Mouse (Mus musculus): ENCODE measurements around the gene Apbb2.

The Apbb2 gene

DNA sequence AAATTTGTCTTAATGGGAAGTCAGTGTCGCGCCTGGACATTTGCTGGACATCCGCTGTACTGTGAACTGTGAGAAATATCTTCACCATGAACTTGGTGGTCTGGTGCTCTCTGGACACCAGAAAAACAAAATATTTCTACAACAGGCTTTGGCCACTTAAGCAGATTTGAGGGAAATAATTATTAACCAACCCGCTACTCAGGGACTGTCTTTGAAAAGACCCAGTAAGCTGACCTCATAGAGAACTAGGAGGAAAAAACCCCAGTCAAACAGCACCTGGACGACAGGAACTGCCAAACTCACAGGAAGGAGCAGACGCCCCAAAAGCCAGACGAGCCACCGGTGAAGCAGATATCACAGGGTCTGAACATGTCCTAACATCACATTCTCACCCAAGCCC is 18.2 kb downstream of the Apbb2 start:
- DNase-seq = no peak

DNA sequence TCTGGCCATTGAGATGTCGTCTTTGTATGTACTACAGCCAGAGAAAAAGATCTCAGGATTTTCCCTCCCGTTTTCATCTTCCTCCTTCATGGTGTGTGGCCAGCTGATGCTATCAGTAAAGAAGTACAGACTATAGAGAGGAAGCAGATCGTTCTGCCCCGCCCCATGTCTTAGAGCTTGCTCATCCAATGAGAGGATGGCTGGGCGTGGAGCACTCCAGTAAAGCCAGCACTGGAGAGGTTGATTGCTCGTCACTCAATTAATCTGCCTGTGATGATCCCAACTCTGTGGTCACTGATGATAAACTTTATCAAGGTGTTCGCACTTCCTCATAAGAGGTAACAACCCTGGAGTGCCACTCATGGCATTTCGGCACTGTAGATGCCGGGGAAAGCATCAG is 18.7 kb downstream of the Apbb2 start:
- DNase-seq = no peak

DNA sequence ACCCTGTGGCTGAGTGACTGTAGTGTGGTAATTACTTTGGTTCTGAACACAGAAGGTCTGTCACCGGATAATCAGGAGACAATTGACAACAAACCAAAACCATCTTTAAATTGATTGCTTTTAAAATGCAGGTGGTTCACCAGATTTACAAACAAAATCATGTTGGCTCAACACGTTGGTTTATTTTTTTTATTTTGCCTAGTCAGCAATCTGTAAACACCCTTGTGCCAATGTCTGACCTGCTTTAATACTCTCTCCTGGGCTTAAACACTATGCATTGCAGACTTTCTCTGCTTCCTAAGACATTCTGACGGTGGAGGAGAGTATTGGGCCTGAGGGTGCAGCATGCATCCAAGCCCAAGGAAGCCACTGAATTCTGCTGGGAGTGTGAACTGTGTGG is 22.3 kb downstream of the Apbb2 start:
- no peak for DNase-seq

DNA sequence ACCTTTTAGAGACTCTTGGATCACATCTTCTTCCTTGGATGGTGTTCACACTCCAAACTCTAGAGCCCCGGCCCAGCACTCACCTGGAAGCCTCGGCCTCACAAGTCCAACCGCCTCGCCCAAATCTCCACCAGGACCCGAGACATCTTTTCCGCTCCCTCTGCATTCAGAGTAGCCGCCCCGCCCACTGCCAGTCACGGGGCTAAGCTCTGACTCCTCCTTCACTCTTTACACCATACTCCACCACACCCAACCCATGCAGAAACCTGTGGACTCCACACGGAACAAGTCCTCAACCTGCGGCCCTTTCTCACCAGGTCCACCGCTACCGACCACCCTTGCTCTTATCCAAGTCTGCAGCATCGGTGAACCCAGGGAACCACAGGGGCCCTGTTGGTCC is 23.7 kb downstream of the Apbb2 start:
- no peak for DNase-seq

DNA sequence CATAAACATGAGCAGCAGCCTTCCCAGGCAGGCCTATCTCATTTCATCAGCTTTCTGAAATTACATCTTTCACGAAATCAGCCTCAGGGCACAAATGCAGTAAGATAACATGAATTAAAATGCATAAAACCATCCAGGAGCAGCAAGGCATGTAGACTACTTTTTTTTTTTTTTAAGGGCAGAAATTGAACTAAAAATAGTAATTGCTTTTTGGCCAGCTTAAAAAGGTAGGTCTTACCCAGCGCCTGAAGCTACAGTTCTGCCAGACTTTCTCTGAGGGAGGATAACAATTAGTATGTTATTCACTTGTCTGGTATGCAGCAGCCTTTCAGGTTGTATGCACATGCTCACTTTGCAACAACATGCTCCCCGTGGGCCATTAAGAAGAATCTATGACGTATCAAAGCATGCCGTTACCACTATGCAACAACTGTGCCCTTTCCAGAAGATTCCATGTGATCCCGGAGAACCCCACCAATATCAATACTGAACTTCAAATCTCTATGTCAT is 32.3 kb downstream of the Apbb2 start:
- no peak for DNase-seq

DNA sequence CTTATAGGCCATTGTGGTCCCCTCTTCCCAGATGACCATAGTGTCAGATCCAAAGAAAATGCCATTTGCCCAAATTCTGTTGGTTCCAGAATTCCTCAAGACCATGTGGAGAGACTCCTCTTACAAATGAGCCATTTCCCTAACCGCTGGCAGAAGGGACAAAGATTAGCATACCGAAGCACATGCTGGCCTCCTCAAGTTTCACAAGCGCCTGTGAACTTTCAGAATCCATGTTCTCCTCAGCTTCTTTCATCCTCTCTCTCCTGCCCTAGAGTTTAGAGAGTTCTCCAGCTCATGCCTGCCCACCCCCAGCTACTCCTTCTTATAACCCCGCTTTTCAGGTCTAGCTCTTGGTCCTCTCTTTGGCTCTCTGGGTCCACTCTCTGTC is 35.6 kb downstream of the Apbb2 start:
- DNase-seq = no peak

DNA sequence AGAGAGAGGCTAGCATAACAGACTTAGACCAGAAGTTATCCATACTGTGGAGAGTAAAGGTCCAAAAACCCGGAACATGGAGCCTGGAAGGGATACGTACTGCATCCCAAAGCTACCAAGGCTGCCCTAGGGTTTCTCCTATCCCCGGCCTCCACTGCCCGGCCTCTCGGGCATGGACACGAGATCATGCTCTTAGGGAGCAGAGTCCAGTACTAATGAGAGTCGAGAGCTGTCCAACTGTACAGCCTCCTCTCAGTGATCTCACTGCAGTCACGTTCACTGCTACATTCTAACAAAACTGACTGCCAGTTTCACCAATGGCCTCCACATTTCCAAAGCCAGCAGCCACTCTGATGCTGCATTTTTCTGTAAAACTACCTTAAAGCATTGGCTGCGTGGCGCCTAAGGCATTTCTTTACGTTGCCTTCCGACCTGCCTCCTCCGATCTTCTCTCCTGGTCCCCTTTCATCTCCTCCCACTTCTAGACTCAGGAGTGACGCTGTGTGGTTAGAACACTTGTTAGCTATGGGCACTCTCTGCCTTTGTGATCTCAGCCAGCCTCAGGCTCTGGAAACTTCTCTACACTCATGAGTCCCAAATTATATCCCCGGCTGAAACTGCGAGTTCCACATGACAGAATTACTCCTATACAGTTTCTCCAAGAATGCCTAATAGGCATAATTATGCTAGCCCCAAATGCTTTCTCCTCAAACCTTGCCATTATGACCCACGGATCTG is 36.1 kb downstream of the Apbb2 start:
- DNase-seq = no peak

DNA sequence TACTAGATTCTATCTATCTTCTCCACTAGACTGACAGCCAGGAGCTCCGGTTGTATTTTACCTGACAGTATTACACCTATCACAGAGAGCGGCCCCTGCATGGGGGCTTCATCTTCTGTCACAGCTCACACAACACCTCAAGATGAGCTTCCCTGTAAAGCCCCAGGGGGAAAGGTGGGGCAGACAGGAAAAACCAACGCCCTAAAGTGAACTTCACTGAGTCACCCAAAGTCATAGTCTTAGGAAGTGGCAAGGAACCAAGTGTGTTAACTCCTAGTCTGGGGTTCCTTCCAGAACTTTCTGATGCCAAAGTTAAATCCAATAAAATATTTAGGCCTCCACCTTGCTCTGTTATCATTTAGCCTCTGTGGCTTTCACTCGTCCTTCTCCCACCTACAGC is 39.5 kb downstream of the Apbb2 start:
- no peak for DNase-seq

DNA sequence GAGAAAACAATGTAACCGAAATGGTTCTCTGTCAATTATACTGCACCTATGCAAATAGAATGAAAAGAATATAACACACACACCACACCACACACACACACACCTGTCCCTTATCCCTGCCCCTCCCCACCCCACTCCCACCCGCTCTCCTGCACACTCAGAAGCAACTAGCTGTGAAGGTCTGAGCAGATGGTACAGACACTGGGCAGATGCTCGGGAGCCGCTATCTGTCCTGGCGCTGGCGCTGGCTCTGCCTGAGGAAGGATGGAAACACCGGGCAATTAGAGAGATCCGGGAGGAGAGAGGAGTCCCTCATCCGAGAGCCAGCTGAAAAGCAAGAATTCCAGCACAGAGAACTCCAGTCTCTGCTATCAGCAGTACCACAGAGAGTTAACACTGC is 42.3 kb downstream of the Apbb2 start:
- peak; percentile 38 for DNase-seq

DNA sequence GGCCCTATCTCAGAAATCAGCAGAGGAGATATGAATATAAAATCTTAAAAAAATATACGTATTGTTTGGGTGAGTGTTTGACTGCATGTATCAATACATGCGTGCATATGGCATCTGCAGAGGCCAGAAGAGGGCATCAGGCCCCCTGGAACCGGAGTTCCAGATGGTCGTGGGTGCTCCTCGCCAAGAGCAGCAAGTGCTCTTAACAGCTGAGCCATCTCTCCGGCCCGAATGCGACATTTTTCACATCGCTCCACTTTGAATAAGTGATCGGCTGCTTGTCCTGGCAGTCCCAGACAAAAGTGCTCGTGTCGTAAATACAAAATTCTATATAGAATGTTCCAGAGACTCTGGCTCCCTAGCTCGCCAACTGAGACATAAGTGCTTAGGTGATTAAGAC is 43.4 kb downstream of the Apbb2 start:
- DNase-seq = peak; percentile 20

DNA sequence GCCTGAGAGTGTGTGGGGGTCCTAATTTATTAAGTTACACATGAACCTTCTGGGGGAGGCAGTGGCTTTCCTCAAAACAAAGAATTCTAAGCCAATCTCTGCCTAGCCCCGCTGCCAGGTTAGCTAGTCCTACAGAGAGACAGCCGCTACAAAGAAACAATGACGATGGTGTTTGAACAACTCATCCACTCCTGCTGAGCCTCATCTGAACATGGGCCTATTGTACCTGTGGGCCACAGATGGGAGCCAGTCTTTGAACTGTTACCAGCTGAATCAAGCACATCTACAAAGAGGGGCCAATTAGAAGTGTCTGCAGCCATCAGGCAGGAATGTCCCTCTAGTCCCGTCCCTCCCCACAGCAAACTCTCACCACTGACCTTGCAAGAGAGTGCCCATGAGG is 45.3 kb downstream of the Apbb2 start:
- no peak for DNase-seq

DNA sequence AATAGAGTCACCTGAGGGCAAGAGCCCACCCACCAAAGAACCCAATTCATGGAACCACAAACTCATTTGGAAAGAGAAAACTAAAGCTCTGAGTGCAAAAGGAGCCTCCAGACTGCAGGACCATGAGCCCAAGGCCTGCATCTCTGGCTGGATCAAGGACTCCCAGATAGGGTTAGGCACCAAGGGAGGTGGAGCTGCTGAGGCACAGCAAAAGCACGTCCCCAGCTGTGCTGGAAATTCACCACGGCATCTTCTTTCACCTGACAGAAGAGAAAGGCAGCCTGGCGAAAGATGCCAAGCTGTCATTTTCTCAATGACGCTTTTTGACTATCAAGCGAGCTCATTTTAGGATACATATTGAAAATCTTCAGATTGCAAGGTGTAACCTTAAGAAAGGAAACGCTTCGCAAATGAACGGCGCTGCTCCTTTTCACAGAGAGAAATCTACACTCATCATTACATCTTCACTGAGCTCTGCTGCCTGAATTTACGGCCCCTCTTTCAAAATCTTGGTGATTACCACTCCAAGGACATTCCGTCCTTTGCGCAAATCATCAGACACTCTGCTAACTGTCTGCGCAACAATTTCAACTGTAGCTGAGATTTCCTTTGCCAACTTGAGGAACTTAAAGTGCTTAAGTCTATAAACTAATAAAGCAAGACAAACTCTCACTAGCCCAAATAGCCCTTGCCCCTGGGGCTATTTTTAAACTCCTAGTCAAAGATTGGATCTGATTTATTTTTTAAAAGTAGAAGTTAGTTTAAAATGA is 46.3 kb downstream of the Apbb2 start:
- no peak for DNase-seq

DNA sequence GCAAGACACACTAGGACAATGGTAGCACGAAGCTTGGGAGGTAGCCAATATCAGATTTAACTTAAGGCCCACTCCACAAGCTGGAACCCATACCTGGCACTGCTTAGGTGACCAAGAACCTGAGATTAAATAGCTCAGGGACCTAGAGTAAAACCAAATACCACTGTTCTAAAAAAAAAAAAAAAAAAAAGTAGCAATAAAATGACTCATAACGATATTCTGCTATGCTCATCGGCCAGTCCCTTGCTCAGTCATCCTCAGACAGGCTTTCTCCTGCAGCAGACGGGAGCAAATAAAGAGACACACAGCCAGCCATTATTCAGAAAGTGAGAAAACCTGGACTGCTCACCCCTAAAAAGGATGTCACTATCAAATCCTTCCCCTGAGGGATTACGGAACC is 47.9 kb downstream of the Apbb2 start:
- no peak for DNase-seq

DNA sequence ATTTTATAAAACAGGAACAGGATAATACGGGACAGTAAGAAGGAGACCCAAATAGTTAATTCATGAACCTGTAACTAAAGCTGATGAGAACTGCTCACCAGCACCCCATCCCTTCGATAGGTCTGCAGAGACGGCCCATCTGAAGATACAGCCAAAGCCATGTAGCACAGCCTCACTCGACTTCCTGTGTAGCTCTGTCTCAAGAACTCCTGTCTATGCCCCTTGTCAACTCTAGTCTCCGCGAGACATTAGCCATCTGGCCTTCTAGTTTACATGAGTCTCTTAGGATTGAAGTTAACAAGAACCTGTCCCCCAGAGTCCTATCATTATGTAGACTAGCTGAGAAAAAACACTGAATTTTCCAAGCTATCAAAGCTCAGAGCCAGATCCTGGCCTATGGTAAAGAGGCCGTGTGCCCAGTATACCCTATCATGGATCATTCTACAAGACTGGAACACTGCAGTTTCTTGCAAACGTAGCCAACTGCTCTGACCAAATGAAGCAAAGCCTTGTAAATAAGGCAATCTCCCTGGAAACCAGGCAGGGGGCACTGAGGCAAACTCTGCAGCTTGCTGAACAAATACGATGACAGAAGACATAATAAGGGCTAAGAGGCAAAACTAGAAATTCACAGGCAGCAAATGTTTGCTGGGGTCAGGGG is 49.3 kb downstream of the Apbb2 start:
- DNase-seq = no peak

DNA sequence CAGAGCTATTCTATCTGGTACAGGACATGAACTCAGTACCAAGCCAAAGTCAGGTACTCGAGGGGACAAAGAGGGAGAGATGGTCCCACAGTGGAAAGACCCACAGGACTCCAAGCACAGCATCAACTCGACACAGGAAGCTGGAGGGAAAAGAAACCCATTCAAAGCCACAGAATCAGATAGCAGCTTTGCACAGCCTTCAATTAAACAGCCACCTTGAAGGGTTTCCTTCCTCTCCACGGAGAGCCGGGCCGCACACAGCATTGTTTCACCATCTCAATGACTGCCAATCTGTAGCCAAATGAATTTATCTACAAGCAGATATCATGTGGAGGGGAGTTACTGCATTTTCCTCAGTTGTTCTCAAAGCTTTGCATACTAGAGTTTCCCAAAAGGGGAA is 50.6 kb downstream of the Apbb2 start:
- no peak for DNase-seq

DNA sequence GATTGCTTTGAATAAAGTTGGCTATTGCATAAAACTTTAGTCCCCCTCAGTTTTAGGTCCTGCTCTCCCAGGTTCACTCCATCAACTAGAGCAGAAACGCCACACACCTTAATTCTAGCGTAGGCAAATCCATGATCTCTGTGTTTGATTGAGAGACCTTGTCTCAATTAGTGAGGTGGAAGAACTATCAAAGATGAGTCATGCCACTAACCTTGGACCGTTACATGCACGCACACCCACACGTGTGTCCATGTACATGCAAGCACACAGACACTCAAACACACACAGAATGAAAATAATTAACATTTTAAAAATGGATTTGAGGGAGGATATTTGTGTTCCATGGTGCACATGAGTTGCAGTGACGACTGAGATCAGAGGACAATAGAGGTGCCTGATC is 51.2 kb downstream of the Apbb2 start:
- DNase-seq = no peak

DNA sequence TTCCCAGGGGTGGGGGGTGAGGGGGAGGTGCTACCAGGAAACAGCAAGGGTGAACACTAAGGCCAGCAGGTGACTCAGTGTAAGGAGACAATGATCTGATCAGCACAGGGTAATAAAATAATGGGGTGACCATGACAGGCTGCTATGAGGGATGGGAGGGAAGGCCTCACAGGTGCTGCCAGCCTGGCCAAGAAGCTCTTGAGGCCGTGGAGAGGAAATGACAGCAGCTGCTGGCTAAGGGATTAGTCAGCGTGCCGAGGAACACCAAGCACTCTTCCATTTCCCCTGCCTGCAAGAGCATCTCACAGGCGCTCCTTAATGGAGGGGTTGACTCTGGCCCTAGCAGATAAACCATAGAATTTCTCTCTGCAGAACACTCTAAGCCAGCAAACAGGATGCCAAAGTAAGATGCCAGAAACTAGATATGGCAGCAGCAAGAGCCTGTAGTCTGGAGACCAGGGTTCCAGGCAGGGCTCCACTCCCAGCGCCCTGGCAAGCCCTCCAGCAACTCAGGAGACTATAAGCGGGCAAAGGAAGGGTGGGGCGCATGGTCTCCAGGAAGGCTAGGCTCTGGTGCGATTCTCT is 58.9 kb downstream of the Apbb2 start:
- no peak for DNase-seq

DNA sequence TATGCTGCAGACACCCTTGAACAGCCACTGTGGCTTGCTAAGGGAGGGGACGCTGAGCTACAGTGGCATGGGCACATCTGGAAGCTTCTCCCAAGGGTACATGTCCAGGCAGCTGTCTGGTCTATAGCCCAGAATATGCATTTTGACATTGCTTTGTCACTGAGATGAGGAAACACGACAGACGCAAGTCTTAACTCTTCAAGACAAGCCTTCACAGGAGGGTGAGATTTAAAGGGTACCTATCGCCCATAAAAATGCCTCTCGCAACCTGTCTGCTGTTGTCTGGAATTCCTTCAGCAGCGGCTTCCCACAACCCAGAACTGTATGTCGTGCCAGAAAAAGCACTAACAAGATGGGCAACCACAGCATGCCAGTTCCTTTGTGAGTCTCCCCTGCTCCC is 60.5 kb downstream of the Apbb2 start:
- no peak for DNase-seq

DNA sequence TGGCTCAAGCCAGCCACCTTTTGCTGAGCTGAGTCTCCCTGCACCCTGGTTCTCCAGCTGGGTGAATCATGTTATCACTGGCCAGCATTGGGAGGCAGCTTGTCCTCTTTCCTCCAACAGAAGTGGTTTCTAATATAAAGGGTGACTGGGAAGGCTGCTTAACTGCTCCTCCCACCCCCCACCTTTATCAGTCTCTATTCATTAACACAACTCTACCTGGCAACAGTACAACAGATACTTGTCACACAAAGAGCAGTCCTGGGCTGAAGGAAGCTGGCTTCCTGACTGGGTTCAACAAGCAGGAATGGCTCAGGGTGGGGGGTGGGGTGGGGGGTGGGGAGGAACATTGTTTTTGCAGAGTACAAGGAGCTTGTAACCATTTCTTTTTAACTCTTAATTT is 64.7 kb downstream of the Apbb2 start:
- DNase-seq = no peak

DNA sequence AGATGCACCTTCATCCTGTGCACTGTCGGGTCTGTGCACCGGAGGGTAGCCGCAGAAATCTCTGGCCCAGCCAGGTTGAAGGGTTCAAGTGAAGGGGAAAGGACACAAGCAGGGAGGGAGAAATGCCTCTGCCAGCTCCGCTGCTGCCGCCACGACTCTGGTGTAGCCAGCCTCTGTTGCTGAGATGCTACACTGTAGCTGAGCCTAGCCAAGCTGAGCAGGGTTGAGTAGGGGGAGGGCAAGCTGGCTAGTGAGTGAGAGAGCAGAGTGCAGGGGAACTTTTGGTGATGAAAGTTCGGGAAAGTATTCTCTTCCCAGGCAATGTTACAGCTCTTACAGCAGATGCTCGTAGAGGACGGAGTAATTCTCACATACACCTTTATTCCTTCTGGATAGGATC is 66.3 kb downstream of the Apbb2 start:
- DNase-seq = no peak

DNA sequence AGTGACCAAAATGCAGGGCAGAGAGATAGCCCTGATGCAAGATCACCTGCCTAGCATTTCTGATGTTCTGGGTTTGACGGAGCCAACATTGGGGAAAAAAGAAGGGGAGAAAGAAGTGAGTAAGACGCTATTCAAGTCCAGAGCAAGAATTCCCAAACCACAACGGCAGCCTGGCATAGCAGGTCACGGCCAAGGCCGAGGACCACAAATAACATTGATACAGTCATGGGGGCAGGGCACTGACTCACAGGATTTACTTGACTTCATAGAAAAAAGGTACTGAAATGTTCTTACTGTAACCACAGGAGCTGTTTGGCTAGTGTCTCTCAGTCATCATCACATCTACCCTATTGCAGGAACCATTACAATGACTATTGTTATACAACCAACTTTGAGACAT is 68.3 kb downstream of the Apbb2 start:
- no peak for DNase-seq

DNA sequence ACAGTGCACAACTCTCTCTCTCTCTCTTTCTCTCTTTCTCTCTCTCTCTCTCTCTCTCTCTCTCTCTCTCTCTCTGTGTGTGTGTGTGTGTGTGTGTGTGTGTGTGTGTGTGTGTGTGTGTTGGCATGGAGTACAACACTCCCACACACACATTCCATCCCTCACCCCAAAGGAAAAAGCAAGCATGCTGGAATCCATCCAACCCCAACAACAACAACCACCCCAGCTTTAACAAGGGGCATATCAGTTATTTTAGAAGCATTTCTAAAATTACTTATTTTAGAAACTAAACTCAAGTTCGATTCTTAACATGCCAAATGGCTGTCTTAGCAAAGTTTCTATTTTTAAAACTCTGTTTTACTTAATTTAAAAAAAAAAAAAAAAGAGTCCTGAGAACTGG is 68.9 kb downstream of the Apbb2 start:
- no peak for DNase-seq

DNA sequence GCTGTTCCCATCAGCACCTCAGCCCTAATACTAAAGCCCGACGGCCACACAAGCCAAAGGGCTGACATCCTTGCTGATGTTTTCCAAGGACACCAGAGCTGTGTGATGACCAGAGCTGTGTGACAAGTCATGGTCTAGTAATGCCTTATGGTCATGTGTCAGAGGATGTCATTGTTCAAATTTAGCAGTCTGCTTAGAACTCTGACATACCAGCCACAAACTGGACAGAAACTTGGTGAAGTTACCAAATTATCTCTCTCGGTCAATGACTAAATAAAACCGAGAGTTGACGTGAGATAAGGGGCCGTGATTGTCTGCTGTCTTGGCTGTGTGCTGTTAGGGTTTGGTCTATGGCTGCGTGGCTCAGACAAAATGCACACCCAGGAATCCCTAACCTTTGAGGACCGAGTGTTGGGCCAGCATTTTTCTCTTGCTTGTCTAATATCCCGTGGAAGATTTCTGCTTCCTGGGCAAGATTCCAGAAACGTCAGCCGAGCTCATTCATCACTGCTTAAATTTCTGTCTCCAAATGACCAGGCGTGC is 71.5 kb downstream of the Apbb2 start:
- DNase-seq = no peak

All from layer of hippocampus, adult 9-11 months (tissue).